Mouse (Mus musculus) midbrain, embryonic 12.5 days (tissue): Measurements from ENCODE around the gene Gm11232. TPM values are rescaled to one million over a fixed set of nuclear protein-coding genes. Genes with fewer than 3 reads are reported as not detected.

Source experiments
- ATAC-seq: fragments of 200-750 bp; cut with Nextera tagmentation; 2 replicates; pipeline ENCODE4 v1.8.0; 2017; ENCODE audit warnings: low read depth, moderate TSS enrichment, moderate library complexity; ENCODE audit not compliant: low FRiP score
- H3K27ac ChIP-seq: fragments of 300-500 bp; sonication (generic); replicated peaks from 2 replicates; pipeline ENCODE4 v1.5.1; 2016; ENCODE audit warnings: mild to moderate bottlenecking
- H3K27me3 ChIP-seq: fragments of 300-500 bp; sonication (generic); 2 replicates; pipeline ENCODE4 v1.6.1; 2016; ENCODE audit warnings: mild to moderate bottlenecking
- H3K36me3 ChIP-seq: fragments of 300-500 bp; sonication (generic); 2 replicates; pipeline ENCODE4 v1.6.1; 2016
- H3K4me1 ChIP-seq: fragments of 300-500 bp; sonication (generic); 2 replicates; pipeline ENCODE4 v1.6.1; 2016
- H3K4me2 ChIP-seq: fragments of 300-500 bp; sonication (generic); replicated peaks from 2 replicates; pipeline ENCODE4 v1.6.1; 2016; ENCODE audit warnings: mild to moderate bottlenecking, moderate library complexity
- H3K4me3 ChIP-seq: fragments of 300-500 bp; sonication (generic); 2 replicates; pipeline ENCODE4 v1.5.1; 2016; ENCODE audit warnings: mild to moderate bottlenecking
- H3K9ac ChIP-seq: fragments of 300-500 bp; sonication (generic); replicated peaks from 2 replicates; pipeline ENCODE4 v1.6.1; 2016; ENCODE audit warnings: mild to moderate bottlenecking, moderate library complexity
- H3K9me3 ChIP-seq: fragments of 300-500 bp; sonication (generic); 2 replicates; pipeline ENCODE4 v1.6.1; 2016; ENCODE audit warnings: mild to moderate bottlenecking
- WGBS: fragments of 180-500 bp; shearing (Covaris S2); methylation state at CpG from one replicate; pipeline ENCODE4 v1.1.7; 2016; 5-methylcytosine and 5-hydroxymethylcytosine counted together
- polyA plus RNA-seq: library from polyadenylated mRNA; unstranded; fragments of >200 nt; fragmentation: Nextera tagmentation; extraction: Ambion mirVana; gene quantifications from 2 replicates; pipeline ENCODE4 v1.2.1, GENCODE M21; 2016

The Gm11232 gene
- polyA plus RNA-seq, result not detected in 2 replicates

GRCm38 (mm10) chr4:71757865-71758264 is at the start of gene Gm11232:
Gm11232 (minus strand) TSS chr4:71757965.
- Histone ChIP-seq H3K9me3 (no peaks in the 10 kb centered on the region), H3K36me3 (no peaks in the 10 kb centered on the region), H3K4me2 (no peak within 1 kb of the TSS), H3K4me1 (no peaks in the 10 kb centered on the region), H3K9ac (no peak within 1 kb of the TSS), H3K27me3 (no peaks in the 10 kb centered on the region), H3K4me3 (no peak within 1 kb of the TSS), H3K27ac (no peak within 1 kb of the TSS)
- 80% methylated on average over 2 of the region's 2 CpGs for WGBS
- ATAC-seq, result no peak

- Histone ChIP-seq H3K27me3 (peaks cover 3% of the 10 kb centered on the region; the same call in 1 of the 2 replicates), H3K4me2 (no peak overlapping the region), H3K9me3 (no peaks in the 10 kb centered on the region), H3K9ac (no peak overlapping the region), H3K4me1 (no peaks in the 10 kb centered on the region), H3K4me3 (no peak overlapping the region), H3K36me3 (no peaks in the 10 kb centered on the region), H3K27ac (no peak overlapping the region)
- ATAC-seq, result no peak
- WGBS, result 80% methylated on average over 2 of the region's 2 CpGs
Measured at GRCm38 (mm10) chr4:71805977-71806534, 48.3 kb upstream of the Gm11232 start.

- 74% methylated on average over 1 of the region's 1 CpGs for WGBS
Measured at GRCm38 (mm10) chr4:71765529-71765928, 7.8 kb upstream of the Gm11232 start.

GRCm38 (mm10) chr4:71765071-71765470 is 7.3 kb upstream of the Gm11232 start:
- Histone ChIP-seq H3K36me3 (no peaks in the 10 kb centered on the region), H3K27ac (no peak overlapping the region), H3K9ac (no peak overlapping the region), H3K4me1 (peaks cover 11% of the 10 kb centered on the region), H3K4me2 (no peak overlapping the region), H3K4me3 (no peak overlapping the region), H3K27me3 (no peaks in the 10 kb centered on the region), H3K9me3 (no peaks in the 10 kb centered on the region)
- peak; percentile 99 for ATAC-seq
- 14% methylated on average over 3 of the region's 3 CpGs for WGBS

More at GRCm38 (mm10) chr4:71765529-71765928, 7.8 kb upstream of the Gm11232 start:
- Histone ChIP-seq H3K4me3 (no peak overlapping the region), H3K36me3 (no peaks in the 10 kb centered on the region), H3K9me3 (no peaks in the 10 kb centered on the region), H3K27me3 (no peaks in the 10 kb centered on the region), H3K4me1 (peaks cover 11% of the 10 kb centered on the region), H3K9ac (no peak overlapping the region), H3K4me2 (no peak overlapping the region), H3K27ac (no peak overlapping the region)
- ATAC-seq, result peak; percentile 14

- 87% methylated on average over 11 of the region's 11 CpGs for WGBS
- Histone ChIP-seq H3K9ac (no peak overlapping the region), H3K4me3 (no peak overlapping the region), H3K27me3 (no peaks in the 10 kb centered on the region), H3K4me2 (no peak overlapping the region), H3K9me3 (no peaks in the 10 kb centered on the region), H3K4me1 (no peaks in the 10 kb centered on the region), H3K27ac (no peak overlapping the region), H3K36me3 (no peaks in the 10 kb centered on the region)
- ATAC-seq, result 0 out of 2 replicates have a peak, but pooled peaks have one; percentile 16
Measured at GRCm38 (mm10) chr4:71756441-71757221, 1.1 kb downstream of the Gm11232 start.

GRCm38 (mm10) chr4:71745741-71746140 is 12.0 kb downstream of the Gm11232 start:
- no peak overlapping the region for H3K27ac ChIP-seq
- 65% methylated on average over 1 of the region's 1 CpGs for WGBS
- no peak for ATAC-seq

GRCm38 (mm10) chr4:71736529-71736928 is 21.2 kb downstream of the Gm11232 start:
- Histone ChIP-seq H3K36me3 (no peaks in the 10 kb centered on the region), H3K9me3 (no peaks in the 10 kb centered on the region), H3K9ac (no peak overlapping the region), H3K4me2 (no peak overlapping the region), H3K4me3 (no peak overlapping the region), H3K4me1 (no peaks in the 10 kb centered on the region), H3K27me3 (no peaks in the 10 kb centered on the region), H3K27ac (no peak overlapping the region)
- ATAC-seq, result no peak

More at GRCm38 (mm10) chr4:71745741-71746140, 12.0 kb downstream of the Gm11232 start:
- Histone ChIP-seq H3K4me2 (no peak overlapping the region), H3K9me3 (no peaks in the 10 kb centered on the region), H3K9ac (no peak overlapping the region), H3K4me1 (no peaks in the 10 kb centered on the region), H3K4me3 (no peak overlapping the region), H3K27me3 (no peaks in the 10 kb centered on the region), H3K36me3 (no peaks in the 10 kb centered on the region)

- Histone ChIP-seq H3K4me1 (no peaks in the 10 kb centered on the region), H3K4me3 (no peak overlapping the region), H3K36me3 (no peaks in the 10 kb centered on the region), H3K27ac (no peak overlapping the region), H3K4me2 (no peak overlapping the region), H3K27me3 (no peaks in the 10 kb centered on the region), H3K9ac (no peak overlapping the region), H3K9me3 (no peaks in the 10 kb centered on the region)
- no peak for ATAC-seq
- WGBS, result 73% methylated on average over 3 of the region's 3 CpGs
Measured at GRCm38 (mm10) chr4:71735261-71735660, 22.5 kb downstream of the Gm11232 start.

GRCm38 (mm10) chr4:71729401-71729800 is 28.4 kb downstream of the Gm11232 start:
- Histone ChIP-seq H3K4me1 (no peaks in the 10 kb centered on the region), H3K36me3 (no peaks in the 10 kb centered on the region), H3K9ac (no peak overlapping the region), H3K4me2 (no peak overlapping the region), H3K4me3 (no peak overlapping the region), H3K9me3 (no peaks in the 10 kb centered on the region), H3K27me3 (no peaks in the 10 kb centered on the region), H3K27ac (no peak overlapping the region)
- no peak for ATAC-seq

- H3K27me3 ChIP-seq, result no peaks in the 10 kb centered on the region
- no peak overlapping the region for H3K4me3 ChIP-seq
- 66% methylated on average over 2 of the region's 2 CpGs for WGBS
- no peak for ATAC-seq
- H3K4me1 ChIP-seq, result no peaks in the 10 kb centered on the region
- no peak overlapping the region for H3K4me2 ChIP-seq
- H3K9me3 ChIP-seq, result no peaks in the 10 kb centered on the region
- H3K9ac ChIP-seq, result no peak overlapping the region
- H3K27ac ChIP-seq, result no peak overlapping the region
- no peaks in the 10 kb centered on the region for H3K36me3 ChIP-seq
Measured at GRCm38 (mm10) chr4:71727611-71728010, 30.2 kb downstream of the Gm11232 start.

GRCm38 (mm10) chr4:71727056-71727455 is 30.7 kb downstream of the Gm11232 start:
- no peak overlapping the region for H3K4me3 ChIP-seq
- no peaks in the 10 kb centered on the region for H3K36me3 ChIP-seq
- H3K9ac ChIP-seq, result no peak overlapping the region
- no peak overlapping the region for H3K4me2 ChIP-seq
- ATAC-seq, result no peak
- H3K27me3 ChIP-seq, result no peaks in the 10 kb centered on the region
- H3K4me1 ChIP-seq, result no peaks in the 10 kb centered on the region
- no peak overlapping the region for H3K27ac ChIP-seq
- no peaks in the 10 kb centered on the region for H3K9me3 ChIP-seq
- 88% methylated on average over 4 of the region's 4 CpGs for WGBS

- H3K27me3 ChIP-seq, result no peaks in the 10 kb centered on the region
- H3K4me3 ChIP-seq, result no peak overlapping the region
- H3K36me3 ChIP-seq, result no peaks in the 10 kb centered on the region
- no peak overlapping the region for H3K27ac ChIP-seq
- no peak overlapping the region for H3K4me2 ChIP-seq
- H3K9me3 ChIP-seq, result no peaks in the 10 kb centered on the region
- WGBS, result 73% methylated on average over 2 of the region's 2 CpGs
- H3K4me1 ChIP-seq, result no peaks in the 10 kb centered on the region
- no peak overlapping the region for H3K9ac ChIP-seq
- no peak for ATAC-seq
Measured at GRCm38 (mm10) chr4:71725889-71726288, 31.9 kb downstream of the Gm11232 start.
